Mouse (Mus musculus) lung, adult 2 months (tissue): ENCODE results near the gene Cd2bp2.

Source experiments
- CTCF ChIP-seq: fragments of 200-500 bp; IDR thresholded peaks from 2 replicates; pipeline ENCODE4 v1.5.1; 2011; ENCODE audit warnings: mild to moderate bottlenecking, low read length, control low read depth; ENCODE audit not compliant: insufficient read depth
- POLR2A ChIP-seq: fragments of 200-500 bp; IDR thresholded peaks from 2 replicates; pipeline ENCODE4 v1.6.1; 2011; ENCODE audit warnings: low read depth, mild to moderate bottlenecking, control low read depth, low read length, borderline replicate concordance; ENCODE audit errors: extremely low read depth

GRCm38 (mm10) chr7:127157548-127157947, 38.3 kb downstream of the Cd2bp2 start:
- no peak for TF ChIP-seq CTCF
- TF ChIP-seq POLR2A, result no peak
